Mouse (Mus musculus) liver, embryonic 16.5 days (tissue): ENCODE results near the gene Tia1. TPM values are rescaled to one million over a fixed set of nuclear protein-coding genes. Genes with fewer than 3 reads are reported as not detected.

Source experiments
- ATAC-seq: fragments of 200-750 bp; cut with Nextera tagmentation; 2 replicates; pipeline ENCODE4 v1.8.0; 2017; ENCODE audit warnings: low read depth, mild to moderate bottlenecking, moderate number of reproducible peaks, moderate library complexity
- H3K27ac ChIP-seq: fragments of 300-500 bp; sonication (generic); 2 replicates; pipeline ENCODE4 v1.5.1; 2014; ENCODE audit warnings: mild to moderate bottlenecking, low read length
- H3K27me3 ChIP-seq: fragments of 300-500 bp; sonication (generic); 2 replicates; pipeline ENCODE4 v1.6.1; 2014; ENCODE audit warnings: low read depth, low read length, mixed read lengths; ENCODE audit not compliant: control insufficient read depth, insufficient read depth
- H3K36me3 ChIP-seq: fragments of 300-500 bp; sonication (generic); 2 replicates; pipeline ENCODE4 v1.6.1; 2014; ENCODE audit warnings: mild to moderate bottlenecking; ENCODE audit not compliant: control insufficient read depth, insufficient read depth
- H3K4me1 ChIP-seq: fragments of 300-500 bp; sonication (generic); 2 replicates; pipeline ENCODE4 v1.6.1; 2014; ENCODE audit warnings: low read depth, low read length, mixed read lengths; ENCODE audit not compliant: control insufficient read depth
- H3K4me2 ChIP-seq: fragments of 300-500 bp; sonication (generic); 2 replicates; pipeline ENCODE4 v1.6.1; 2014; ENCODE audit warnings: low read depth, low read length, mixed read lengths
- H3K4me3 ChIP-seq: fragments of 300-500 bp; sonication (generic); 2 replicates; pipeline ENCODE4 v1.5.1; 2014; ENCODE audit warnings: low read depth, mild to moderate bottlenecking, low read length
- H3K9ac ChIP-seq: fragments of 300-500 bp; sonication (generic); 2 replicates; pipeline ENCODE4 v1.6.1; 2014; ENCODE audit warnings: low read depth, low read length
- H3K9me3 ChIP-seq: fragments of 300-500 bp; sonication (generic); replicated peaks from 2 replicates; pipeline ENCODE4 v1.6.1; 2016; ENCODE audit warnings: low read length; ENCODE audit not compliant: control insufficient read depth
- WGBS: fragments of 180-500 bp; shearing (Covaris S2); extraction: QIAGEN DNeasy Blood & Tissue Kit; methylation state at CpG from one replicate; pipeline ENCODE4 v1.1.7; 2014; ENCODE audit not compliant: insufficient replicate concordance; 5-methylcytosine and 5-hydroxymethylcytosine counted together
- polyA plus RNA-seq: library from polyadenylated mRNA; unstranded; fragments of >200 nt; fragmentation: Nextera tagmentation; extraction: Ambion mirVana; gene quantifications from 2 replicates; pipeline ENCODE4 v1.2.1, GENCODE M21; 2015

Tia1 gene
- polyA plus RNA-seq, 1 experiment from 2014 or later: 17.5 TPM

DNA sequence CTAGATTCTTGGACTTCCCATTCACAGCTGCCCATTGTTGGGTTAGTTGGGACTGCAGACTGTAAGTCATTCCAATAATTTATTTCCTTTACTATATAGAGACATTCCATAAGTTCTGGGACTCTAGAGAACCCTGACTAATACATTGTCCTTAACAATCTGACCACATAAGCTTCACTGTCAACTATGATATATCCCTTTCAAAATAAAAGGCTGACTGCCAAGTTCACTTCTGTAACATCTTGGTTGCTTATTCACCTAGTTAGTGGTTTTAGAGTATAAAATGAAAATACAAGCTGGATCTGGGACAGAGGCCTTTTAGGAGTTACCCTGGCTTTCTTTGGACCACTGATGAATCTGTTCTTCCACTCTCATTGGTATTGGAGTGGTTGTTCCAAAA is 21.5 kb upstream of the Tia1 start:
- H3K4me3 ChIP-seq: no peak overlapping the region
- no peaks in the 10 kb centered on the region for H3K9me3 ChIP-seq
- H3K27ac ChIP-seq: no peak overlapping the region
- H3K36me3 ChIP-seq: peaks cover 18% of the 10 kb centered on the region
- no peak overlapping the region for H3K4me2 ChIP-seq
- H3K27me3 ChIP-seq: no peaks in the 10 kb centered on the region
- no peak for ATAC-seq
- no peak overlapping the region for H3K9ac ChIP-seq
- H3K4me1 ChIP-seq: no peaks in the 10 kb centered on the region; the same call in none of the 2 replicates

DNA sequence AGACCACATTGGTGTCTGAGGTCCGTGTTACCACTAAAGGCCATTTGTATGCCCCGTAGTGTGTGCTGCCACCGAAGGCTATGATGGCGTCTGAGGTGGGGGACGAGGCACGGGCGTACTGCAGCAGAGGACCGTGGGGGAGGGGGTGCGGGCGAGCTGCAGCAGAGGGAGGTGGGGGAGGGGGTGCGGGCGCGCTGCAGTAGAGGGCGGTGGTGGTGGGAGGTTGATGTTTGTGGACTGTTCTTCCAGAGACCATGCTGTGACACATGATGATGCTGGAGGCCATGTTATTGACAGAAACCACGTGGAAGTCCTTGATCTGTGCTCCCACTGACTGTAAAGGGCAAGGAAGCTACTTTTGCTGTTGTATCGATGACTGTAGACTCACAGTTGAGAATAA is 20.6 kb upstream of the Tia1 start:
- peaks cover 10% of the 10 kb centered on the region for H3K36me3 ChIP-seq
- H3K4me1 ChIP-seq: no peaks in the 10 kb centered on the region; the same call in none of the 2 replicates
- H3K27me3 ChIP-seq: no peaks in the 10 kb centered on the region
- ATAC-seq: peak; percentile 53
- no peak overlapping the region for H3K27ac ChIP-seq
- no peak overlapping the region for H3K4me2 ChIP-seq
- H3K4me3 ChIP-seq: no peak overlapping the region
- WGBS: 41% methylated on average over 16 of the region's 16 CpGs
- no peak overlapping the region for H3K9ac ChIP-seq
- H3K9me3 ChIP-seq: no peaks in the 10 kb centered on the region

DNA sequence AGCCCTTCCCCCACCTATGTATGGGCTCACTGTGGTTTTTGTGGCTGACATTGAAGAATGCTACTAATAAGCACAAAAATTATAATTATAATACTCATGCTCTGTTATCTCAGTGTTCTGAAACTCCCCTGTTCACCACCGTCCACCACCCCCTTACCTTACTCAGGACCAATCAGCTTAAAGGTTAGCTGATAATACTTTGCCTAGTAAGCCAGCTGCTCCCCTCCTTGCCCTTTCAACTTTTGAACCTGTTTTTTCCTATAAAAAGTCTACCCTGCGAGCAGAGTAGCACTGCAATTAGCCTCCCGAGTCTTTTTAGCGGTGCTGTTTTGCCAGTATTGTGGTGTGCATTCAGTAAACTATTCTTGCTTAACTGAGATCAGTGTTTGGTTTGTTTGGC is 19.3 kb upstream of the Tia1 start:
- WGBS: 45% methylated on average over 4 of the region's 4 CpGs
- Histone ChIP-seq H3K4me1 (no peaks in the 10 kb centered on the region; the same call in none of the 2 replicates), H3K9me3 (no peaks in the 10 kb centered on the region), H3K4me3 (no peak overlapping the region), H3K36me3 (peaks cover 5% of the 10 kb centered on the region; the same call in 1 of the 2 replicates), H3K27ac (peak overlapping the region; percentile 49; the same call in 1 of the 2 replicates), H3K27me3 (no peaks in the 10 kb centered on the region), H3K9ac (no peak overlapping the region), H3K4me2 (no peak overlapping the region)
- ATAC-seq: no peak

DNA sequence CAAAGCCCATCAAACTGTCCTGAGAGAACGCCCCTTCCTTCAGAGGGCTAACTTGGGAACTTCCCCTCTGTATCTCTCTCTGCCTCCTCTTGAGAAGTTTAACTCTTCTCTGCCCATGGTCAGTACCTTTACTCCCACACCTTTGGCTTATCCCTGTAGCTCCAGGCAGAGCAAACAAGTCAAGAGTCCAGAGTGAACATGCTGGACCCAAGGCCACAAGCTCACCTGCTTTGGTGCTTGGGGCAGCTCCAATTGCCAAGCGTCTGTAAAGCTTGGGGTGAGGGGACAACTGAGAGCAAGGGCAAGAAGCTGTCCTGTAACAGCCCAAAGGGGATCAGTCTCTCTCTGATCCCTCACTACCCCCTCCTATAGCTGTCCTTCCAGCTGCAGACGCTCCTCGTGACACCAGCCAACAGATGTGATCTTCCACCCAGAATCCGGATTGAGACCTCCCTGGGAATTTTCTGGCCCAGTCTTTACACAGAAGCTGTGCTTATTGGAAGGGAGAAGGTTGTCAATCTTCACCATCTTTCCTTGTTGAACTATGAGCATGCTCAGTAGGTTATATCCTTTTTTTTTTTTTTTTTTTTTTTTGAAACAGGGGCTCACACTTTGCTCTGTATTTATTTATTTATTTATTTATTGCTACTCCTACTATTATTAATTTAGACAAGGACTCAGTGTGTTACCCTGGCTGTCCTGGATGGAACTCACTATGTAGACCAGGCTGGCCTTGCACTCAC is 18.5 kb upstream of the Tia1 start:
- Histone ChIP-seq H3K4me2 (no peak overlapping the region), H3K27ac (peak overlapping the region; percentile 66), H3K9ac (no peak overlapping the region), H3K4me3 (no peak overlapping the region), H3K4me1 (no peaks in the 10 kb centered on the region; the same call in none of the 2 replicates), H3K9me3 (no peaks in the 10 kb centered on the region), H3K36me3 (peaks cover 11% of the 10 kb centered on the region), H3K27me3 (no peaks in the 10 kb centered on the region)
- WGBS: 69% methylated on average over 5 of the region's 5 CpGs
- ATAC-seq: peak; percentile 72

DNA sequence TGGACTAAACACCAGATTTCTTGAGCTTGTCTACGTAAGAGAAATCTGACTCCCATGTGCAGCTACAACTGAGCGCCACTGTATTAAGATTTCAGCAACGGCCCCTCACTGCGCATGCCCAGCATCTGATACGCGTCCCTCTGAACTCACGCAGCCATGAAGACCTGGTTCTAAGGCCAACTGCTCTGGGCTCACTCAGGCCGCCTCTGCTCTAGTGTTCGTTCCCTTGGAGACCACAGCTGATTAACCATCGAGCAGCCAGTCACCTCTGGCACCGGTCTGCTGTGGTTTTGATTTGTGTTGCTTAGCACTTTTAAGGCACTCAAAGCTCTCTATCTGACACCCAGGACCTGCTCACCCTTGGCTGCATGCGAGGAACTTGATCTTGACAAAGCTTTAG is 16.7 kb upstream of the Tia1 start:
- H3K36me3 ChIP-seq: peaks cover 26% of the 10 kb centered on the region
- 76% methylated on average over 12 of the region's 12 CpGs for WGBS
- no peak for ATAC-seq
- H3K4me2 ChIP-seq: no peak overlapping the region
- no peaks in the 10 kb centered on the region for H3K27me3 ChIP-seq
- H3K4me1 ChIP-seq: no peaks in the 10 kb centered on the region; the same call in none of the 2 replicates
- H3K9me3 ChIP-seq: no peaks in the 10 kb centered on the region
- no peak overlapping the region for H3K4me3 ChIP-seq
- no peak overlapping the region for H3K9ac ChIP-seq
- no peak overlapping the region for H3K27ac ChIP-seq

DNA sequence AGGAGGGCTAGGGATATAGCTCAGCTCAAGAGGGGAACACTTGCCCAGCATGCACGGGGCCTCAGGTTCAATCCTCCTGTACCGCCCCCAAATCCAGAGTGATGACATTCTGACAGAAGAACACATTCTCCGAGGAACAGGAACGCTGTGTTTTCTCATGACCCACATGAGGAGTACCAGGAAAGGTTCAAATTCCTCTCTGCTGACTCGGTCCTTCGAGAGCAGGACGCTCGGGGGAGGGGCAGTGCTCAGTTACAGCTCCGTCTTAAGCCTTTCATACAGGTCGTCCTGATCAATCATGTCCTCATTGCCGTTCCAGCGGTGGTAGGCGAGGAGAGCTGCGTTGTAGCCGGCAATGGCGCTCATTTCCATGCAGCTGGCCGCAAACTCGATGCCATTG is 15.6 kb upstream of the Tia1 start:
- peaks cover 26% of the 10 kb centered on the region for H3K36me3 ChIP-seq
- WGBS: 75% methylated on average over 18 of the region's 18 CpGs
- no peak overlapping the region for H3K27ac ChIP-seq

DNA sequence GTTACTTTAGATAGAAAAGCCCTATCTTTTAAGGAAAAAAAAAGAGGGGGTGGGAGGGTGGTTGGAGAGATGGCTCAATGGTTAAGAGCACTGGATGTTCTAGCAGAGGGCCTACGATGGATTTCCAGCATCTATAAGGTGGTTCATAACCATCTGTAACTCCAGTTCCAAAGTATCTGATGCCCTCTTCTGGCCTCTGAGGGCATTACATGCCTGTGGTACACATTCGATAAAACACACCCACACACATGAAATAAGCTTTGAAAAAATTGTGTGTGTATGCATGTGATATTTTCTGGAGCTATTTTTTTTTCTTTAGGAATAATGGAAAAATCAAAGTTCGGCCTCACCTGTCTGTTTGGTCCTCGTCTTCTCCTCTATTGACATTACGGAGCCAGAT is 12.7 kb upstream of the Tia1 start:
- Histone ChIP-seq H3K4me1 (peaks cover 11% of the 10 kb centered on the region), H3K27ac (no peak overlapping the region), H3K4me2 (no peak overlapping the region), H3K9ac (no peak overlapping the region), H3K36me3 (peaks cover 30% of the 10 kb centered on the region), H3K4me3 (no peak overlapping the region), H3K9me3 (no peaks in the 10 kb centered on the region), H3K27me3 (no peaks in the 10 kb centered on the region)
- WGBS: 83% methylated on average over 5 of the region's 5 CpGs
- no peak for ATAC-seq

More for the DNA sequence above, 15.6 kb upstream of the Tia1 start:
- no peak for ATAC-seq
- no peak overlapping the region for H3K9ac ChIP-seq
- H3K4me3 ChIP-seq: no peak overlapping the region
- no peaks in the 10 kb centered on the region for H3K9me3 ChIP-seq
- H3K4me2 ChIP-seq: no peak overlapping the region
- no peaks in the 10 kb centered on the region; the same call in none of the 2 replicates for H3K4me1 ChIP-seq
- H3K27me3 ChIP-seq: no peaks in the 10 kb centered on the region

DNA sequence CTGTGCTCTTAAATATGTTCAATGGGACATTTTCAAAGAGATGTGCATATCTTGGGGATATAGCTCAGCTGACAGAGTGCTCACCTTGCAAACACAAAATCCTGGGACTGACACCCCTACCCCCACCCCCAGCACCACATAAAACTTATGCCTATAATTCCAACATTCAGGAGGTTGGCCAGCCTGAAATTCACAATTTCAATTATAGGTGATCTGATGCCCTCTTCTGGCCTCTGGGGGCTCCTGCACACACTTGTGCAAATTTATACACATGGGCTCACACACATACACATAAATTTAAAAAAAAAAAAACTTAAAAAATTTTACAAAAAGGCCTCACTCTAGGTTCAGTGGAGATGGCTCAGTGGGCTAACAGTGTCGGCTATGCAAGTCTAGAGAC is 10.8 kb upstream of the Tia1 start:
- H3K9me3 ChIP-seq: no peaks in the 10 kb centered on the region
- peaks cover 25% of the 10 kb centered on the region for H3K4me1 ChIP-seq
- peaks cover 30% of the 10 kb centered on the region for H3K36me3 ChIP-seq
- H3K27me3 ChIP-seq: no peaks in the 10 kb centered on the region
- no peak overlapping the region for H3K9ac ChIP-seq
- no peak for ATAC-seq
- 62% methylated on average over 1 of the region's 1 CpGs for WGBS
- no peak overlapping the region for H3K4me3 ChIP-seq
- H3K4me2 ChIP-seq: no peak overlapping the region
- H3K27ac ChIP-seq: no peak overlapping the region

DNA sequence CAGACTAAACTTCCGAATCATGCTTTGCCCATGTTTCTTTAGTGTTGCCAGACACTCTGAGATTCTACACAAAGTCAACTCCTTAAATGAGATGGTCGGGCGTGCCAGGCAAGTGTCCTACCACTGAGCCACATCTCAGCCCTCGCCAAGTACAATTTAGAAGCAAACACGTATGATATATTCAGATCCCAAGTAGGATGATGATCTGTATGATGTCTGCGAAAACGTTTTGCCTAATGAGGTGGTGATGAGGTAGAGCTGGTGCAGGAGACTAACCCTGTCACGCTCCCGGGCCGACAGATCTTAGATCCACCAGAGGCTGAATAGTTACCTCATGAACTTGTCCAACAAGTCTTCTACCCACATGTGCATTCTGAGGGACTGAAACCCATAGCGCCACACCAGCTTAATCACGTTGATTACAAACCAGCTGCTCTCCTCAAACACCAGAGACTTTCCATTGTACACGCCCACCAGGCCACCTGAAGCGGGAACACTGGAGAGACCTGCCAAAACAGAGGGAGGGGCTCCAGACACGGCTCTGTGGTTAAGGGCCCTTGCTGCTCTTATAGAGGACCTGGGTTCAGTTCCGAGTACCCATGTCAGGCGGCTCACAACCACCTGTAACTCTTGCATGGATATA is 9.8 kb upstream of the Tia1 start:
- Histone ChIP-seq H3K27me3 (no peaks in the 10 kb centered on the region), H3K4me2 (no peak overlapping the region), H3K9me3 (no peaks in the 10 kb centered on the region), H3K4me3 (no peak overlapping the region), H3K9ac (no peak overlapping the region), H3K4me1 (peaks cover 25% of the 10 kb centered on the region), H3K36me3 (peaks cover 27% of the 10 kb centered on the region), H3K27ac (0 out of 2 replicates have a peak overlapping the region, but pooled peaks have one; percentile 9)
- ATAC-seq: no peak
- 75% methylated on average over 17 of the region's 17 CpGs for WGBS
